Mouse (Mus musculus): ENCODE data around the gene Susd5. TPM values are rescaled to one million over a fixed set of nuclear protein-coding genes. Genes with fewer than 3 reads are reported as not detected.
"Not testable (repeated sequence)": the region's sequence is repeated elsewhere in the genome, so short reads cannot be mapped to it uniquely, and the experiment has no call there.

The Susd5 gene
- polyA plus RNA-seq, 1 experiment from 2014 or later = 0.62 TPM

DNA sequence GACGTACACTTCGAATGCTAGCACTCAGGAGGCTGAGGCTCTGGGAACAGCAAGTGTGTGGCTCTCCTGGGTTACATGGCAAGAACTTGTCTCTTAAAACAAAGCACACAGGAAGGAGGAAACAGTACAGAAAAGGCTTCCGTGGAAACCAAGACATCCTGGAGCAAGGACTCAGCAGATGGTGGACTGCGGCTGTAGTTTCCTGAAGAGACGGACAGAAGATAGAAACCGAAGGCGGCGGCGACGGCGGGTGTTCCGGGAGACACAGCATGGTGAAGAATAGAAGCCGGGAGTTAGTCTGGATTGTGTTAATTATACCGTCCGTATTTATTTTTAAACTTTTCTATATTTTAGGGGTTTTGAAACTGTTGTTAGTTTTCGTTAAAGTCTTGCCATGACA lies 6.2 kb upstream of the Susd5 start:
- no peaks in the 10 kb centered on the region for H3K27me3 ChIP-seq (replicated peaks; ENCODE audit: control insufficient read depth, insufficient read depth, low read length)
- no peak overlapping the region for H3K9ac ChIP-seq (ENCODE audit: low read depth, low read length)
- H3K4me2 ChIP-seq (ENCODE audit: low read depth, low read length) = no peak overlapping the region
- 88% methylated on average over 16 of the region's 16 CpGs for whole genome bisulfite sequencing
- ATAC-seq = no peak
- H3K36me3 ChIP-seq (ENCODE audit: control insufficient read depth, insufficient read depth, low read length) = no peaks in the 10 kb centered on the region
- H3K4me1 ChIP-seq (ENCODE audit: control insufficient read depth, insufficient read depth, low read length) = peaks cover 3% of the 10 kb centered on the region; the same call in 1 of the 2 replicates
- no peak overlapping the region for H3K4me3 ChIP-seq (ENCODE audit: low read length)
- H3K9me3 ChIP-seq (ENCODE audit: control insufficient read depth, low read length) = no peaks in the 10 kb centered on the region
- no peak overlapping the region for H3K27ac ChIP-seq (ENCODE audit: low read length)

DNA sequence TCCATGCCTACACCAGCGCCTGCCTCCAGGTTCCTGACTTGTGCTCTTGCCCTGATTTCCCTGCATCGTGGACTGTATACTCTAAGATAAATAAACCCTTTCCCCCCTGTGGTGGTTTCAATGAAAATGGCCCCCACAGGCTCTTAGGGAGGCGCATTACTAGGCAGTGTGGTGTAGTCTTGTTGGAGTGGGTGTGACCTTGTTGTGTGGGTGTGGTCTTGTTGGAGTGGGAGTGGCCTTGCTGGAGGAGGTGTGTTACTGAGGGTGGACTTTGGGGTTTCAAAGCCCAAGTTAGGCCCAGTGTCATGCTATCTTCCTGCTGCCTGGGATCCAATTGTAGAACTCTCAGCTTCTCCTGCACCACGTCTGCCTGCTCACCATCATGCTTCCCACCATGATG lies 4.9 kb upstream of the Susd5 start:
- ATAC-seq = peak; percentile 58; the same call in 1 of the 2 replicates
- Histone ChIP-seq H3K4me2 (ENCODE audit: low read depth, low read length) (no peak overlapping the region), H3K9ac (ENCODE audit: low read depth, low read length) (no peak overlapping the region), H3K4me3 (ENCODE audit: low read length) (no peak overlapping the region), H3K36me3 (ENCODE audit: control insufficient read depth, insufficient read depth, low read length) (no peaks in the 10 kb centered on the region), H3K4me1 (ENCODE audit: control insufficient read depth, insufficient read depth, low read length) (peaks cover under 1% of the 10 kb centered on the region; the same call in 1 of the 2 replicates), H3K9me3 (ENCODE audit: control insufficient read depth, low read length) (no peaks in the 10 kb centered on the region), H3K27ac (ENCODE audit: low read length) (no peak overlapping the region), H3K27me3 (replicated peaks; ENCODE audit: control insufficient read depth, insufficient read depth, low read length) (peaks cover 7% of the 10 kb centered on the region; the same call in 1 of the 2 replicates)
- WGBS = 72% methylated on average over 4 of the region's 4 CpGs

DNA sequence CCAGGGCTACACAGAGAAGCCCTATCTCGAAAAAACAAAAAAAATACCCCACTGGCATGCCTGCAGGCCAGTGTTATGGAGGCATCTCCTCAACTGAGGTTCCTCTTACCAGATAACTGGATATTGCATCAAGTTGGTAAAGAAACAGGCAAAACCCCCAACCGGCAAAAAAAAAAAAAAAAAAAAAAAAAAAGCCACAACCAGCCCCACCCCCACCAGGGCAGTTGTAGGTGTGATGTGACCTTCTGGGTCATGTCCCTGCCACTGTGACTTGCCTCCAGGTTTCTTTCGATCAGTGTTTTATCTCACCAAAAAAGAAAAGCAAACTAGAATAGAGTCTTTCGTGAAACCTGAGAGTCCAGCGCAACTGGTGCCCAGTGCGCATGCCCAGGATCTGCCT lies 4.1 kb upstream of the Susd5 start:
- H3K4me1 ChIP-seq (ENCODE audit: control insufficient read depth, insufficient read depth, low read length) = peaks cover 8% of the 10 kb centered on the region
- no peak overlapping the region for H3K27ac ChIP-seq (ENCODE audit: low read length)
- no peak overlapping the region for H3K4me2 ChIP-seq (ENCODE audit: low read depth, low read length)
- 75% methylated on average over 6 of the region's 6 CpGs for WGBS
- no peak overlapping the region for H3K4me3 ChIP-seq (ENCODE audit: low read length)
- no peaks in the 10 kb centered on the region for H3K9me3 ChIP-seq (ENCODE audit: control insufficient read depth, low read length)
- no peak overlapping the region for H3K9ac ChIP-seq (ENCODE audit: low read depth, low read length)
- H3K36me3 ChIP-seq (ENCODE audit: control insufficient read depth, insufficient read depth, low read length) = no peaks in the 10 kb centered on the region
- peaks cover 15% of the 10 kb centered on the region for H3K27me3 ChIP-seq (replicated peaks; ENCODE audit: control insufficient read depth, insufficient read depth, low read length)
- ATAC-seq = no peak

DNA sequence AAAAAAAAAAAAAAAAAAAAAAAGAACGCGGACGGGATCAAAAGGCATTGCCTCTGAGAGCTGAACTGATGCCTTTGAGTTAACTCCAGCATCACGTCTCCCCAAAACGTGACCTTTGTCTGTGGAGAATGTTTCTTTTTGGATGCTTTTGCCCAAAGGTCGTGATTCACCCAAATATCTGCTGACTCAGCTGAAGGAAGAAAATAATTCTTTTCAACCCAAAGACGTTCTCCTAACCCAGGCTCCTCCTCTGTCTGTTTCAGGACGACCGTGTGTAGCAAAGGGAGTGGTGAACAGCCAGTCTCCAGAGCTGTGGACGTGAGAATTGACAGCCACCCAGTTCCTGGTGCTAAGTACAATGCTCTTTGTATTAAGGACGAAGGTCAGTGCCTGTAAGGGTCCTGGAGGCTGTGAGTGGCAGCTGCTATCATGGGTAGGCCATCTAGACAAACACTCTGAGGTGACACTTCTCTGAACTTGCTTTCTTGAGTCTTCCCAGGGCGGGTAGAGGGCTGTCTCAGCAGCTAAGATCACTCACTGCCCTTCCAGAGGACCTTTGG lies 11.6 kb downstream of the Susd5 start:
- Histone ChIP-seq H3K4me2 (ENCODE audit: low read depth, low read length) (no peak overlapping the region), H3K9ac (ENCODE audit: low read depth, low read length) (no peak overlapping the region), H3K36me3 (ENCODE audit: control insufficient read depth, insufficient read depth, low read length) (no peaks in the 10 kb centered on the region), H3K27me3 (replicated peaks; ENCODE audit: control insufficient read depth, insufficient read depth, low read length) (no peaks in the 10 kb centered on the region), H3K4me3 (ENCODE audit: low read length) (no peak overlapping the region), H3K4me1 (ENCODE audit: control insufficient read depth, insufficient read depth, low read length) (no peaks in the 10 kb centered on the region), H3K27ac (ENCODE audit: low read length) (no peak overlapping the region), H3K9me3 (ENCODE audit: control insufficient read depth, low read length) (no peaks in the 10 kb centered on the region)
- 57% methylated on average over 12 of the region's 12 CpGs for WGBS
- peak; percentile 84 for ATAC-seq

GRCm38 (mm10) chr9:114069372-114069771 lies 12.4 kb downstream of the Susd5 start:
- H3K9me3 ChIP-seq (ENCODE audit: control insufficient read depth, low read length) = no peaks in the 10 kb centered on the region
- no peaks in the 10 kb centered on the region for H3K4me1 ChIP-seq (ENCODE audit: control insufficient read depth, insufficient read depth, low read length)
- H3K4me3 ChIP-seq (ENCODE audit: low read length) = no peak overlapping the region
- H3K27me3 ChIP-seq (replicated peaks; ENCODE audit: control insufficient read depth, insufficient read depth, low read length) = no peaks in the 10 kb centered on the region
- H3K4me2 ChIP-seq (ENCODE audit: low read depth, low read length) = no peak overlapping the region
- H3K9ac ChIP-seq (ENCODE audit: low read depth, low read length) = no peak overlapping the region
- H3K27ac ChIP-seq (ENCODE audit: low read length) = no peak overlapping the region
- no peaks in the 10 kb centered on the region for H3K36me3 ChIP-seq (ENCODE audit: control insufficient read depth, insufficient read depth, low read length)
- ATAC-seq = peak; percentile 86
- WGBS = 47% methylated on average over 6 of the region's 6 CpGs

- no peak overlapping the region for H3K4me2 ChIP-seq (ENCODE audit: low read depth, low read length)
- no peaks in the 10 kb centered on the region for H3K4me1 ChIP-seq (ENCODE audit: control insufficient read depth, insufficient read depth, low read length)
- 80% methylated on average over 19 of the region's 19 CpGs for WGBS
- no peak overlapping the region for H3K27ac ChIP-seq (ENCODE audit: low read length)
- no peak overlapping the region for H3K9ac ChIP-seq (ENCODE audit: low read depth, low read length)
- no peaks in the 10 kb centered on the region for H3K27me3 ChIP-seq (replicated peaks; ENCODE audit: control insufficient read depth, insufficient read depth, low read length)
- H3K4me3 ChIP-seq (ENCODE audit: low read length) = no peak overlapping the region
- H3K36me3 ChIP-seq (ENCODE audit: control insufficient read depth, insufficient read depth, low read length) = no peaks in the 10 kb centered on the region
- ATAC-seq = no peak
- H3K9me3 ChIP-seq (ENCODE audit: control insufficient read depth, low read length) = no peaks in the 10 kb centered on the region
Observed at GRCm38 (mm10) chr9:114073681-114074080, 16.7 kb downstream of the Susd5 start.

DNA sequence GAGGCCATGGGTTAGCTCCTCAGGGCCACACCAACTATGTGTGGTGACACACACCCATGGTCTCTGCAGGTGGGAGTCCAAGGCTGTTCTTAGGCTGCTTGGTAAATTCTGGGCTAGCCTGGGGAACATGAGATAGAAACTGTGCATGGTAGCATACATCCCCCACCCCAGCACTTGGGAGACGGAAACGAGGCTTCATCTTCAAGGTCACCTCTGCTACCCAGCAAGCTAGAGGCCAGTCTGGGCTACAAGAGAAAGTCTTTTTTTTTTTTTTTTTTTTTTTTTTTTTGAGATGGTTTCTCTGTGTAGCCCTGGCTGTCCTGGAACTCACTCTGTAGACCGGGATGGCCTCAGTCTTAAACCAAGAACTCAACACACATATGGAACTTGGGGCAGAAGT lies 29.5 kb downstream of the Susd5 start:
- Histone ChIP-seq H3K9ac (ENCODE audit: low read depth, low read length) (no peak overlapping the region), H3K36me3 (ENCODE audit: control insufficient read depth, insufficient read depth, low read length) (no peaks in the 10 kb centered on the region), H3K4me2 (ENCODE audit: low read depth, low read length) (no peak overlapping the region), H3K4me1 (ENCODE audit: control insufficient read depth, insufficient read depth, low read length) (no peaks in the 10 kb centered on the region), H3K9me3 (ENCODE audit: control insufficient read depth, low read length) (no peaks in the 10 kb centered on the region), H3K27me3 (replicated peaks; ENCODE audit: control insufficient read depth, insufficient read depth, low read length) (no peaks in the 10 kb centered on the region), H3K4me3 (ENCODE audit: low read length) (no peak overlapping the region), H3K27ac (ENCODE audit: low read length) (no peak overlapping the region)
- WGBS = 74% methylated on average over 3 of the region's 3 CpGs
- no peak for ATAC-seq

DNA sequence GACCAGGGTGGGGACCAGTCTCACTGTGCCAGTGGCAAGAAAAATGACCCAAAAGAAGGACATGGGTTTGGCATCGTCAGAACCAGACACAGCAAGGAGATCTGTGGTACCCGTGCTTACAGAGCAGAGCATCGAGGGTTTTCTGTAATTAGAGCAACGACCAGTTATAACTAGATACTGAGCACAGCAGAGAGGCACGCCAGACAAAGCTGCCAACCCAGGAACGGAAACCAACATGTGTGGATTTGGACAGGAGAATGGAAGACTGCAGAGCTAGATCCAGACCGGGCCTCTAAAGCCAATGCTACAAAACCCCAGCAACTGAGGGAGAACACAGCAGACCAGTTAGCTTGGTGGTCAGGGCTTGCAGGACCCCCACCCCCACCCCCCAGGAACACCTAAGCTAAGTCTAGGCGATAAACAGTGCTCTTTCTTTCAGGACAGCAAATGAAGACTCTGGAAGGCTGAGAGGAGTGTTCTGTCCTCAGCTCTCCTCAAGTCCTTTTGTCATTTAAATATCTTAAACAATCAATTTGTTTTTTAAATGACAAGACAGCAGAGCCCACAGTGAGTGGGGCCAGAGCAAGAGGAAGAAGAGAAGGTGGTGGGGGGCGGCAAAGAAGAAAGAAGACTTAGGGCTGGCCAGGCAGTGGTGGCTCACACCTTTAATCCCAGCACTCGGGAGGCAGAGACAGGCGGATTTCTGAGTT lies 30.3 kb downstream of the Susd5 start:
- Histone ChIP-seq H3K4me3 (ENCODE audit: low read length) (no peak overlapping the region), H3K9ac (ENCODE audit: low read depth, low read length) (no peak overlapping the region), H3K9me3 (ENCODE audit: control insufficient read depth, low read length) (no peaks in the 10 kb centered on the region), H3K36me3 (ENCODE audit: control insufficient read depth, insufficient read depth, low read length) (no peaks in the 10 kb centered on the region), H3K27ac (ENCODE audit: low read length) (no peak overlapping the region), H3K4me1 (ENCODE audit: control insufficient read depth, insufficient read depth, low read length) (no peaks in the 10 kb centered on the region), H3K27me3 (replicated peaks; ENCODE audit: control insufficient read depth, insufficient read depth, low read length) (no peaks in the 10 kb centered on the region), H3K4me2 (ENCODE audit: low read depth, low read length) (no peak overlapping the region)
- ATAC-seq = no peak
- WGBS = 83% methylated on average over 11 of the region's 11 CpGs

DNA sequence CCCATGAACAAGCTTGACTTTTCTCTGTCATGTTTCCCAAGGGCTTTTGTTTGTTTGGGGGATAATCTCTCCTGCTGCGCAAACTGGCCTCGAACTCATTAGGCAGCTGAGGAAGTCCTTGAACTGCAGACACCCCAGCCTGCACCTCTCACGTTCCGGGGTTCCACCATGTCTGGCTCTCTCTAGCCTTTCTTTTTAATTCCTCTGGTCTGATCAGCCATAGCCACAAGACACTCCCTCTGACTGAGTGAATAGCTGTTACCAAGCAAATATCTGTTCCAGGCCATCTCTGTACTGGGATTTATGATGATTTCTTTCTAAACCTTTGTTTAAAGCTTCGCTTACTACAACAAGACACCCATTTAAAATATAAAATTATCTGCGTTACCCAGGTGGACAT lies 31.9 kb downstream of the Susd5 start:
- 86% methylated on average over 6 of the region's 6 CpGs for WGBS
- not testable (repeated sequence) for H3K9ac ChIP-seq (ENCODE audit: low read depth, low read length); ATAC-seq; H3K9me3 ChIP-seq (ENCODE audit: control insufficient read depth, low read length); H3K4me2 ChIP-seq (ENCODE audit: low read depth, low read length); H3K4me1 ChIP-seq (ENCODE audit: control insufficient read depth, insufficient read depth, low read length); H3K27me3 ChIP-seq (replicated peaks; ENCODE audit: control insufficient read depth, insufficient read depth, low read length); H3K4me3 ChIP-seq (ENCODE audit: low read length); H3K36me3 ChIP-seq (ENCODE audit: control insufficient read depth, insufficient read depth, low read length); H3K27ac ChIP-seq (ENCODE audit: low read length)

- WGBS = 11% methylated on average over 9 of the region's 9 CpGs
- not testable (repeated sequence) for H3K4me1 ChIP-seq (ENCODE audit: control insufficient read depth, insufficient read depth, low read length); H3K27me3 ChIP-seq (replicated peaks; ENCODE audit: control insufficient read depth, insufficient read depth, low read length); H3K9ac ChIP-seq (ENCODE audit: low read depth, low read length); H3K36me3 ChIP-seq (ENCODE audit: control insufficient read depth, insufficient read depth, low read length); H3K4me3 ChIP-seq (ENCODE audit: low read length); H3K4me2 ChIP-seq (ENCODE audit: low read depth, low read length); H3K9me3 ChIP-seq (ENCODE audit: control insufficient read depth, low read length); H3K27ac ChIP-seq (ENCODE audit: low read length)
- ATAC-seq = peak; percentile 55
Observed at GRCm38 (mm10) chr9:114092188-114092587, 35.2 kb downstream of the Susd5 start.

All from intestine, embryonic 16.5 days (tissue).